Mouse (Mus musculus) common myeloid progenitor, adult 5-6 weeks (primary cell): ENCODE measurements around the gene Pde6d. TPM values are rescaled to one million over a fixed set of nuclear protein-coding genes. Genes with fewer than 3 reads are reported as not detected.
"Not testable (repeated sequence)": the region's sequence is repeated elsewhere in the genome, so short reads cannot be mapped to it uniquely, and the experiment has no call there.

Experiments used
- ATAC-seq: replicated peaks from 2 replicates; pipeline ENCODE4 v1.8.0; 2016; ENCODE audit warnings: low read depth, mild to moderate bottlenecking, moderate TSS enrichment, inconsistent platforms; ENCODE audit not compliant: poor library complexity, severe bottlenecking
- total RNA-seq: library from RNA; stranded (forward); fragments of 200-1000, 187-1606 nt; gene quantifications from 2 replicates; pipeline ENCODE4 v1.2.3, GENCODE M21; 2017

Pde6d gene
- total RNA-seq, 1 experiment from 2014 or later: 7.5 TPM

DNA sequence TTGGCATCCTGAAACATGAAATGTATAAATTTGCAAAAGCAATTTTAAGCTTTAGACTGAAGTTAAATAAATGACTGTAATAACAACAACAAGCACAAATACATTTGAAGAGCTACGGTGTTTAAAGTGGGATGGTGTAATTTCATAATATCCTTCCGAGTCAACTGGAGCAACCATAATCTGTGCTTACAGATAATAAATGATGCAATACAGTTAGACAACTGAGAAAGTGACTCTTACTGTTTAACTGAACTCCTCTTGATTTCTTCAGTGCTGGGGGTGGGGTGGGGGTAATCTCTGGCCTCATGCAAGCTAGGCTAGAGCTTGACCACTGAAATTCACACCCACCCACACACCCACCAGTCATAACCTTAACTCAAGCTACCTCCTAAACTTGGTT is 11.0 kb downstream of the Pde6d start:
- ATAC-seq: 0 out of 2 replicates have a peak, but pooled peaks have one; percentile 18

DNA sequence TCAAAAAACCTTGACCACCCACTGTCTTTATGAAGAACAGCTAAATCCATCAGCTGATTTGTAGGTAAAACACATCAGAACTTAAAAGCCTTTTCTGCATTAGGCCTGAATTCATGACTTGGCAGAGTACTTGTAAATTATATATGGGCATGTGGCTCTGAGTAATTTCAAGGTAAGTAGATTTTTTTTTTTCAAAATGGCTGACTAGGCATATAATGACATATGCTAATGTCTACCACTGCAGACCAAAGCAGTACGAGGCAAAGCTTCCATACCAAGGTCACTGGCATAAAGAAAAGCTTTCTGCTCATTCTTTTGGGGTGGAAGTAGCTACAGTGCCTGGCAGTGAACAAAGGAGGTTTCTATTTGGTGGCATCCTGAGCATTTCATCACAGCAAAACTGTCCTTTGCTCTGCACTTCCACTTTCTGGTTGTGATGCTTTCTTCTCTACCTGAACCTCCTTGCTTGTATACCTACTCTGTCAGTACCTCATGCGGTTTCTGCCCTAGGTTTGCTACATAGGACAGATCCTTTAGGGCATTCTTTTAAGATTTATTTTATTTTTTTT is 13.1 kb downstream of the Pde6d start:
- no peak for ATAC-seq

DNA sequence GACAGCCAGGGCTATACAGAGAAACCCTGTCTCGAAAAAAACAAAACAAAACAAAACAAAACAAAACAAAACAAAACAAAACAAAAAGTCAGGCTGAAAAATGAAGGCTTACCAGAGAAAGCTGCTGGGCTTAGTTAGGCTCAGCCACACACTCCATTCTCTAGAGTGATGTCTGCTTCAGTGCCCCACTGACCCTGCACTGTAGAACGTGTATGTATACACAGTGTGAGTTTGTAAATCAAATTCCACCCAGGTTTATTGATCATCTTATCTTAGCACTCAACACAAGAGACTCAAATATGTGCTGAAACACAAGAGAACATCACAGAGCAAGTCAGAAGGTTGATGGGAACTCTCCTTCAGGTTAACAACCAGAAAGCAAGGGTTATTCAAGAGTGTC is 14.0 kb downstream of the Pde6d start:
- ATAC-seq: no peak

DNA sequence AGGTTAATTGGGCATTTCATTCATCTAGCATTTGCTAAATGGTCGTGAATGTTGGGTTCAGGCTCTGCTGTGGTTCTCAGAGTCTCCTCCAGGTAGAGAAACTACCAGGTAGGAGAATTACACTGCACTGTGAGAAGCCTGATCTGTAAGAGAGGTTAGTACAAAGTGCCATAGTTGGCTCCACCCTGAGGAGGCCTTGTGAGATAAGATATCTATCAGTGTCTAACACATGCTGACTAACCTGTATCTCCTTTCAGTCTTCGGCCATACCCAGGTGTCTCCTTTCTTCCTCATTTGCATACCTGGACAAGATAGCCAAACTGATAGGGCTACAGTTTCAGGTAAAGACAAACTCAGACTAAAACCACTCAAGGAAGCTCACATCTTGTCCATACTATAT is 19.8 kb downstream of the Pde6d start:
- ATAC-seq: no peak

DNA sequence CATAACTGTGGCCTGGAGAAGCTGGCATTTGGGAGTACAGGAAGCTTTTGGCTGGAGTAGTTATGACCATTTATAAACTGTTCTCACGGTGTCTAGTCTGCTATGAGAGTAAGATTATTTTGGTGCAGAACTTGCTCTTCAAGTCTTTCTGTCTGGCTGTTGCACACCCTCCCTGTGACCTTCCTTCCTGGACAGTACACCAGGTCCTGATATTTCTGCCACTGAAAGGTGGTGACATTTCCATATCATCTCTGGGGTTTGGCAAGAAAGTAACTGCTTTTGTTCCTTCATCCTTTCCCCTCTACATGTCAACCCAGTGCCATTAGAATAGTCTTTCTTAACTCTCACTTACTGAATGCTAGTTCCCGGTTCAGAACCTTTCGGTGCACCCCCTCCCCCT is 23.2 kb downstream of the Pde6d start:
- ATAC-seq: no peak

DNA sequence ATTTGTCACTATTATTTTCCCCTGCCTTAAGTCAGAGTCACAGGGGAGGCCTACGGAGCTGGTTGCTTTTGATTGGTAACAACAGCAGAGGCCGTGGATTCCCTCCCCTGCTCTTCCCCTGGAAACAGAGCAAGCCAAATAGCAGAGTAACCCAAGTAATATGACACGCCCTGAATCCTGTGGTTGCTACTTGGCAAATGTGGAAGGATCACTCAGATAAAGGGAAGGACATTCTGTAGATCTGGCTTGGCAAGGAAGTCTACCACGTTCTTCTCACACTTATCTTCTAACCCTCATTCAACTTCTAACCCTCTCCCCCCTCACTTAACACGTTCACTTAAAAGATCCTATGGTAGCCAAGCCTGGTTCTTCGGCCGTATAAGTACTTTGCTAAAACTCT is 24.6 kb downstream of the Pde6d start:
- ATAC-seq: peak; percentile 93

DNA sequence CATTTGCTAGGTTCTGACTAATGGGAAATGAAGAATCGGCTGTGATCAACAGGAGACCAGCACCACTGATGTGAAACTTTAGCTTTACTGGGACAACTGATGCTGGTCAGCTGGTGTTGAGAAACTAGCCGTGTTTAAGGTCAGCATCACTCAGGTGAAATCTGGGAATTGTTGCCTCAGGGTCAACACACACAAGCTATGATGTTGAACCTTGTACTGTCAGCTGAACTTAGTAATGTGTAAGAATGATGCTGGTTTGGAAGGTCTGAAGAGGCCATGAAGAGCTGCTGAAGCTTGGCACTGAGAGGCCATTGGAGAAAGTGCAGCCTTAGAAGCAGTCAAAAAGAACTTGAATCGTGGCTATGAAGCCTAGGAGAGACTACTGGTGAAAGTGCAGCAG is 26.8 kb downstream of the Pde6d start:
- ATAC-seq: no peak

DNA sequence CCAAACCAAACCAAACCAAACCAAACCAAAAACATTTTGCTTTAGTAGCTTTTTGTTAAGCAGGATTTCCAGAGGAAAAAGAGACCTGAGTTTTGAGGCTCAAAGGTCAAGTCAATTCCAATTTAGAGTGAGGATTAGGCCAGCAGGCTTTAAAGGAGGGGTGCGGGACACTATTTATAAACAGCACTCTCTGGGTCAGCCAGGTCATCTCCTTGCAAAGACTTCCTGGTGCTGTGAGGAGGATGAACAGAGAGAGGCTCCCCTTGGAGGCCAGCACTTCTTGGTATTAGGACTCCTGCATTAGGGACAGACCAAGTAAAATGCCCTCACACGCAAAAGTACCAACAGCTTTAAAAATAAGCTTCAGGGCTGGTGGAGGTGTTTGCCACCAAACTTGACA is 30.6 kb downstream of the Pde6d start:
- no peak for ATAC-seq

DNA sequence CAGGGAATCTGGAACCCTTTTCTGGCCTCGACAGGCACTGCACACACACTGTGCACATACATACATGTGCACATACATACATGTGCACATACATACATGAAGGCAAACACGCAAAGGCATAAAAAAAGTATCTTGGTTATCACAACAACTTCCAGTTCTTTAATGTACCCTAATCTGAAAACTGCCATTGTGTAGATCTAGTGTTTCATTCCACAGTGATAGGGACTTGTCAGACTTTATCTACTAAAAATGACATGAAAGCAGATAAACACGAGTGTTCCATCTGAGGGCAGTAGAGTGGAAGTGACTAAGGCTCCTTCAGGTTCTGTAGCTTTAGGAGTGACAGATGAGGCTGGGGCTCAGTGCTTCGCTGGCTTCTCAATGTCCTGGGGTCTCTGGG is 31.1 kb downstream of the Pde6d start:
- ATAC-seq: no peak

DNA sequence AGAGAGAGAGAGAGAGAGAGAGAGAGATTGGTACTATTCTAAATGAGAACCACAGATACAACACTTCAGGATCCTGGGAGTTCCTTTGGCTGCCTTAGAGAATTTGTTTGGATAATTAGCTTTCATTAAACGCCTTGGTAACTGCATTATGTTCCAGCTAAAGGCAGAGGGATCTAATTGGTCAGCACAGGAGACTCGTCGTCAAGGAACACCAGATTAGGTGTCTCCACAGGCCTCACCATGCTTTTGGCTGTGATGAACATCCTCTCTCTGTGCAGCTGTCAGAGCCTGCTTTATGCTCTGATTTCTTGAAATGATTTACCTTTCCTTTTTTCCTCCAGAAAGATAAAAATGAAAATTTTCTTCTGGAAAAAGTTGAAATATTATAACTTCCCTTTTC is 35.6 kb downstream of the Pde6d start:
- ATAC-seq: no peak

DNA sequence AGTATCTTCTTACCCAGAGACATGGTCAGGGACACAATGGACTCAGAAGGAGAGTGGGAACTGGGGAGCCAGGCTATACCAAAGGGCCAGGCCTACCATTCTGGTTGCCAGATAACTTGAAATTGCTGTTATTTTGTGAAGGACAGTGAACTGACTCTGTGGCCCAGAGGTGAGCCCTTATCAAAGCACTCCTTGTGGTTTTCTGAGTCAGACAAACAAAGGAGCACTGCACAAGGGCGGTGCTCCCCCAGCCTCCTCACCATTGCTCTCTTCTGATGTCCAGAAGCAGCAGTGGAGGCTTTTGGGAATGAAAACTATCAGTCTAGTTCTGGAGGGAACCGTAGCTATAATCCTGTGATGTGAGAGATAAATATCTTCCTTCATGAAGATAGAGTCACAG is 39.8 kb downstream of the Pde6d start:
- ATAC-seq: no peak

DNA sequence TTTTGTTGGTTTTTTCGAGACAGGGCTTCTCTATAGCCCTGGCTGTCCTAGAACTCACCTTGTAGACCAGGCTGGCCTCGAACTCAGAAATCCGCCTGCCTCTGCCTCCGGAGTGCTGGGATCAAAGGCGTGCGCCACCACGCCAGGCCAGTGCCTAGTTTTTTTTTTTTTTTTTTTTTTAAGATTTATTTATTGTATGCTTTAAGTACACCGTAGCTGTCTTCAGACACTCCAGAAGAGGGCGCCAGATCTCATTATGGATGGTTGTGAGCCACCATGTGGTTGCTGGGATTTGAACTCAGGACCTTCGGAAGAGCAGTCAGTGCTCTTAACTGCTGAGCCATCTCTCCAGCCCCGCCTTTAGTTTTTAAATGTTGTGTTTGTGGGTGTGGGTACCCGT is 42.8 kb downstream of the Pde6d start:
- ATAC-seq: not testable (repeated sequence)

DNA sequence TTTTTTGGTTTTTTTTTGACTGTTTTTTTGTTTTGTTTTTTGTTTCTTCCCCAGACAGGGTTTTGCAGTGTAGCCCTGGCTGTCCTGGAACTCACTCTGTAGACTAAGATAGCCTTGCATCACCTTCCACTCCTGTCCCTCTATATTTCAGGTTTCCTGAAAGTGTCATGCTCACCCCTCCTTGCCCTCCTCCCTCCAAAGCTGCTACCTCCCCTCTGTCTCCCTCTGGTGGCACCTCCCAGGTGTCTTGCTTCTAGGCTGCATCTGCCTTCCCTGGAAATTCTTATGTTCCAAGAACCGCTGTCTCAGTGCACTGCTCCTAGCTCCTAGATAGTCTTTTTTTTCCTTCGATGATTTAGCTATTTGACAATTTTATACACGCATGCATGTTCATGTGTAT is 44.0 kb downstream of the Pde6d start:
- ATAC-seq: peak; percentile 55

DNA sequence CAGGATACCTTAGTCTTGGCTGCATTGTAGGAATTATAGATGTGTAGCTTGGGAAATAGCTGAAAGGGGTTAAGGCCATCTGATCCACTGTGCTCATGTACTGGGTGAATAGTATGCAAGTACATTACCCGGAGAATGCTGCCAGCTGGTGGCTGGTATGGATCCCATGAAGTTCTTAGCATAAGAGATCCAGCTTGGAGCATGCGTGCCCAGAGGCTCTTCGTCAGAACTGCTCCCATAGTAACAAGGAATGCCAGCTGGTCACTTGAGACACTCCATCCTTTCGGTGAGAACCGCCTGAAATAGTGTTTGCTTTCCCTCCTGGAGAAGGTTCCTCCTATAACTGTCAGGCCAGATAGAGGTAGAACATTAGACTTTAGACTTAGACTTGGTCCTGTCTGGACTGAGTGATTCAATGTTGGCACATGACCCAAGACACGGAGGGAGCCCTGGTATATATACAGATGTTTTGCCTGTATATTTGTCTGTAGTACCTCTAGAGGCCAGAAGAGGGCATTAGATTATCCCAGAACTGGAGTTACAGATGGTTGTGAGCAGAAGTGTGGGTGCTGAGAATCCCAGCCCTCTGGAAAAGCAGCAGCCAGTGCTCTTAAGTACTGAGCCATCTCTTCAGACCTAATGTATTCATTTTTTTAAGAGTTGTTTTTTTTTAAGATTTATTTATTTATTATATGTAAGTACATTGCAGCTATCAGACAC is 48.9 kb downstream of the Pde6d start:
- ATAC-seq: no peak

DNA sequence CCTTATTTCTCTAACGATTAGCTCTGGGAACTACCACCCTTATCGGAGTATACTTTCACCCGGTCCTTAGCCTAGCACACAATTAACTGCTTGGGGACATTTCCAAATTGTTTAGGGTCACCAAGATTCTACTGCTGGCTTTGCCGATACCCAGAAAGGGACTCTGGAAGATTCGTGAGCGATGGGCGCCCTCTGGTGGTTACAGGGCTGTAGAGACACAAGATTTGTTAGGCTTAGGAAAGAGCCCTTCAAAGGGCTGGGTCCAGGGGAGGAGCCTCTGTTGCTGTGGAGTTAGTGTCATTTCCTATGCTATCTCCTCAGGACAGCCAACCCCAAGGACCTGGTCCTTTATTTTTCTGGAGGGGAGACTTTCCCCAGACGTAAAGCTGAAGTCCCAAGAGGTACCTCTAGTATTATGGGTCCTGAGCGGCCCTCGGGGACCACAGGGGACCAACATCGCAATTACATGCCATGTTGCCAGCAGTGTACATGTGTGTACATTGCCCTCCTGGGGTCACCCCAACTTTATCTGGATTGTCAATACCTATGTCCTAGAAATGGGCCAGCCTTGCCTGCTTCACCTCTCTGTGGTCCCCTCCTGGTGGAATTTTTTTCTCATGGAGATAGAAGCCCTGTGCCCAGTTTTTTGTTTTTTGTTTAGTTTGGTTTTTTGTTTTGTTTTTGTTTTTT is 49.9 kb downstream of the Pde6d start:
- ATAC-seq: peak; percentile 60

DNA sequence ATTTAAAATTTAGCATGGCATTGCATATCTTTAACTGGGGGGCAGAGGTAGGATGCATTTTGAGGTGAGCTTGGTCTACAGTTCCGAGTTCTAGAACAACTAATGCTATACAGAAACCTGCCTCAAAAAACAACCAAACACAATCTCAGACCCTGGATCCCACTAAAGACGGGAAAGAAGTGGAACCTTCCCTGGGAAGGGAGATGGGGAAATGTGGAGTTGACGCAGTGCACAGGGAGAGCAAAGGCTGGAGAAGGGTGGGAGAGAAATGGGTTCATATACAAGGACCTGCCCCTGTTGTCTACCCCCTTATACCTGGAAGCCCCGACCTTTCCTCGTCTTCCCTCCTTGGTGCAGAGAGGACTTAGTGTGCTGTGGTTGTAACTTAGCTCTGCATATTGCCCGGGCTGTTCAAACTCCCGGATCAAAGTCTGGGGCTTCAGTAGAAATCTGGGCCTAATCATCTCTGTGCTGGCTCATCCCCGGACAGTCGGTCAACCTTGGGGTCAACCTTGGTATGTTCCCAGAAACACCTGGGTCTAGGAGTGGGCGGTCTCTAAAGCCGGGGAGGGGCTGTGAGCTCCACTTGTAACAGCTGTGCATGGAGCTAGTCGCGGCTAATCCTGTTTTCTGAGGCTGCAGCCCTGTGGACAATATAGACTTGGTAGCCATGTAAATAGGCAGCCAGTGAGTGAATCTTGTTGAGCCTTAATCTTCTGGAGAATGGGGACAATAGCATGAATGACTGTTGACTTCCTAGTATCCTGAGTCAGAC is 50.7 kb downstream of the Pde6d start:
- ATAC-seq: no peak; the same call in 1 of the 2 replicates

DNA sequence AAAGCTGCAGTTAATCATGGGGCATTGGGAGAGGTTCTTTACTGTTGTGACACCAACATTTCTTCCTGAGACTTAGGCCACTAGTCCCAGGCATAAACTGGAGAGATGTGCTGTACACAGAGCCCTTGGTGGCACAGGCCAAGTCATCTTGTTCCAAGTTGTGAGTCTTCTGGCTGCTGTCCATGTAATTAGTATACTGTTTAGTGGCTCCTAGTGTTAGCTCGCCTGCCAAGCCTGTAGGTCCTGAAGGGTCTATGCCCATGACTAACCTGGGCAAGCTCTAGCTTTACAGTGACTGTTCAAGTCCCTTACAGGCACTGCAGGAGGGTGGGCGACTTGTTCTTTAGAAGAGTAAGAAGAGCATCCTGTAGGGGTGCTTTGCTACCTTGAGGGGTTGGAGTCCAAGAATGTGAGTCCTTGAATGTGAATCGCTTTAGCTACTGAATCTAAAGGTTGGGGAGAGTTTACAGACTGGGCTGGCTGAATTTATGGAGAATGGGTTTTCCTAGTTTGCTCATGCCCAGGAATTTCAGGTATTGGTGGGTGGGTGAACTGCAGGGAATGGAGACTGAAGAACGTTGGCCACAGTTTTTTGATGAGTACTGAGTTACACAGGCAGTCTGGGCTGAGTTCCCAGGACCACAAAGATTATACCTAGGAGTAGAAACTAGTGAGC is 51.4 kb downstream of the Pde6d start:
- ATAC-seq: no peak

DNA sequence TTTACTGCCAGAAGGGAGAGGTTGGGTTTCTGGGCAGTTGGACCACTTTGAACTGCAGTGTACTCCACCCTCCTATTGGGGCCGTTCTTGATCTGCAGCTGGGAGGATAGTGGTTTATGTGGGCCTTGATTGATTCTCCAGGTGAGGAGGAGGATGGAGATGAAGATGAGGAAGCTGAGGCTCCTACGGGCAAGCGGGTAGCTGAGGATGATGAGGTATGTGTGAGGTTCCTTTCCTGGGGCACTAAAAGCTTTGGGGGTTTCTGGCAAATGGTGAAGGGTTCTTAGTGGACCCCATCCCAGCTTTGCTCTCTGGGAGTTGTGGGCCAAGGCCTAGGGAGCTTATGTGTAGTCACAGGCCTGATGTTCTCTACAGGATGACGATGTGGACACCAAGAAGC is 52.8 kb downstream of the Pde6d start:
- ATAC-seq: no peak

DNA sequence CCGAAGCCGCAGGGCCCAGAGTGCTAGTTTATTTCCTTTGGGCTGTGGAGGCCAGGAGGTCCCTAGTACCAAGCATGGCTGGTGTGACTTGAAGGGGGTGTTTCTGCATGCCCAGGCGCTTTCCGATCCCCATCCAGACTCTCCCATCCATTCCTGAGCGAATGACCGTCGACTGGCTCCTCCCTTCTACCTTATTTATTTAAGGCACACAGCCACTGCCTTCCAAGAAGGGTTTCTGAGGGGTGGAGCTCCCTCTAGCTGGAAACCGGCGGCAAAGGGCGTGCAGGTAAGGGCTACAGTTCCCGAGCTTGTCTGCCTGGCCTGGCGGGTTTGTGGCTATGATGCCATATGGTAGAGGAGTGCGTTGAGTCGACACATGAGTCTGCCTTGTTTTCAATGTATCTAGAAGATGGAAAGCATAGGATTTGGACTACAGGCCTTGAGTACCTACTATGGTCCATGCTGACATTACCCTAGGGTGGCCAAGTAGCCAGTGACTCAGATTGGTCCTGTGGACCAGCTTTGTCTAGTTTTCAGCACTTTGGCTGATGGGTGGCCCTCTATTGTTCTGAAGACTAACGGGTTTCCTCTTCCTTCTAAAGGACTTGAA is 53.8 kb downstream of the Pde6d start:
- no peak for ATAC-seq
